Mouse (Mus musculus) ovary, adult 2 months (tissue): ENCODE results near the gene Olfr354. TPM values are rescaled to one million over a fixed set of nuclear protein-coding genes. Genes with fewer than 3 reads are reported as not detected.

Source experiments
- polyA plus RNA-seq: library from polyadenylated mRNA; depleted of rRNA; stranded (reverse); fragments of >200 nt; gene quantifications from 2 replicates; pipeline ENCODE4 v1.2.3, GENCODE M21; 2012; rRNA removed

Olfr354 gene
- not detected in 2 replicates for polyA plus RNA-seq

DNA sequence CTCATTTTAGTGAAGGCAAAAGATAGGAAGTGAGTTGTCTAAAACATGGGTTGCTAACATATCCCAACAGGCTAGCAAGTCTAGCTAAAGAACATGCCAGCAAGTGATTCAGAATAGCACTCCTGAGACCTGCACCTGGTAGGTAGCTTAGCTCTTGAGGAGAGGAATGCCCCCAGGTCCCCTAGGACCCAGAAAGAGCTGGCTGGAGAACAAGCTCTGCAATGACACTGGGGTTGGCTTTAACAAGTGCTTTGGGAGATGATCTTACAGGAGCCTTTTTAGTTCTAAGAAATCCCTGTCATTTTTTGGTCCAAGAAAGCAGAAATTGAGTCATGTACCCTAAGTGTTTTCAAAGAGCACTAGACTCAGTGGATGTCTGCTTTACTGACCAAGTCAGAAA lies at the start of gene Olfr354:
TSS of gene Olfr354 (plus strand) at position 301 of the 400 bp plus-strand sequence.

GRCm38 (mm10) chr2:36862560-36862959 lies 42.9 kb upstream of the Olfr354 start, which contains the start of gene Olfr351:
Gene Olfr351, minus strand, starts transcription at chr2:36862660.

GRCm38 (mm10) chr2:36868160-36868559 lies 37.3 kb upstream of the Olfr354 start, which contains the start of gene Olfr352:
Gene Olfr352, plus strand, starts transcription at chr2:36868460.

GRCm38 (mm10) chr2:36892836-36893235 lies 12.6 kb upstream of the Olfr354 start, which contains the start of gene Olfr353:
Gene Olfr353, minus strand, starts transcription at chr2:36892936.

GRCm38 (mm10) chr2:36928797-36929196 lies 23.3 kb downstream of the Olfr354 start, which contains the start of gene Olfr355:
Gene Olfr355, minus strand, starts transcription at chr2:36928897.

GRCm38 (mm10) chr2:36936821-36937220 lies 31.3 kb downstream of the Olfr354 start, which contains the start of gene Olfr356:
Gene Olfr356, plus strand, starts transcription at chr2:36937121.

Other genes with a start within 250 kb of the Olfr354 start
- gene Olfr346, start 219.9 kb upstream of the Olfr354 start, polyA plus RNA-seq: not detected in 2 replicates
- gene Olfr347, start 173.8 kb upstream of the Olfr354 start, polyA plus RNA-seq: not detected in 2 replicates
- not detected in 2 replicates for gene Olfr348, start 121.4 kb upstream of the Olfr354 start, polyA plus RNA-seq
- not detected in 2 replicates for gene Olfr50, start 115.1 kb upstream of the Olfr354 start, polyA plus RNA-seq
- not detected in 2 replicates for gene Olfr3, start 88.6 kb upstream of the Olfr354 start, polyA plus RNA-seq
- not detected in 2 replicates for gene Olfr350, start 59.4 kb upstream of the Olfr354 start, polyA plus RNA-seq
- gene Olfr351, start 43.0 kb upstream of the Olfr354 start, polyA plus RNA-seq: not detected in 2 replicates
- gene Olfr352, start 37.2 kb upstream of the Olfr354 start, polyA plus RNA-seq: not detected in 2 replicates
- gene Olfr353, start 12.7 kb upstream of the Olfr354 start, polyA plus RNA-seq: not detected in 2 replicates
- gene Olfr355, start 23.2 kb downstream of the Olfr354 start, polyA plus RNA-seq: not detected in 2 replicates
- gene Olfr356, start 31.4 kb downstream of the Olfr354 start, polyA plus RNA-seq: not detected in 2 replicates
- not detected in 2 replicates for gene Olfr357, start 88.1 kb downstream of the Olfr354 start, polyA plus RNA-seq
- gene Olfr358, start 103.7 kb downstream of the Olfr354 start, polyA plus RNA-seq: not detected in 2 replicates
- gene Olfr360, start 160.1 kb downstream of the Olfr354 start, polyA plus RNA-seq: not detected in 2 replicates
- not detected in 2 replicates for gene Olfr361, start 183.6 kb downstream of the Olfr354 start, polyA plus RNA-seq
- gene Olfr362, start 212.2 kb downstream of the Olfr354 start, polyA plus RNA-seq: not detected in 2 replicates
- not detected in 2 replicates for gene Olfr364-ps1, start 233.6 kb downstream of the Olfr354 start, polyA plus RNA-seq